15 mouse cellular contexts compared by ENCODE assay signal in the genomic region with DNA sequence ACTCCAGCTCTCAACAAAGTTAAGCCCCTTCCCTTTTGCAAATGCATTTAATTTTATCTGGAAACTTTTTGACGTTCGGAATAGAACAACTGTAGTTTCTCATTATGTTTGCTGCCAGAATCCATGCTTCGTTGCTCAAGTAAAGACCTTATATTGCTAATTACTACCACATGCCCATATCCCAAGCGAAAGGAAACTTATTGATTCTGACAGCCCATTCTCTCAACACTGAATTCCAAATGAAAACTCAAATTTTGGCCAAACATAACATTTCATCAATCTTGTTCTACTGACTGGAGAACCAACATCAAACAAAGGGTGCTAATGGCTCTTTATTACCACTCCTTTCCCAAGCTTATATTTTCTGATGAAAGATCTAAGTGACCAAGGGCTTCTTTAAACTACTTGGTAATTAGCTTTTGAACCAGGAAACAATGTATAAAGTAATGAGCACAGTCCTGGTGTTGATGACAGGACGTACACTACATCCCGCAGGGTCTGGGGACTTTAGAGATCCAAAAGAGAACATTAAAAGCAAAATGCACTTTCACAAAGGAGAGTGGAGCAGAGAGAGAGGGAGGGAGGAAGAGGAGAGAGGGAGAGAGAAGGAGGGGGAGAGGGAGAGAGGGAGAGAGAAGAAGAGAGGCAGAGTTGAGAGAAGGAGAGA.
A peak's percentile ranks its signal among the peaks of the same experiment; 100 is the strongest.
DNase-seq lines count a peak whose midpoint lies in the region; ATAC-seq lines count a peak whose summit lies in the region.
"Had no signal": no experiment of that assay in that cellular context is flagged by ENCODE, and none has a peak within 500 bp of the region (broad histone marks: within the 10 kb centered on the region; RNA-seq: fewer than 3 reads in every experiment).

No protein-coding gene starts in this region.

- H3K4me3 ChIP-seq in lung, embryonic 15.5 days = no peak overlapping the region
- no peak overlapping the region for H3K4me3 ChIP-seq in embryonic facial prominence, embryonic 10.5 days
- H3K4me3 ChIP-seq in embryonic facial prominence, embryonic 15.5 days (replicated peaks) = no peak overlapping the region
- H3K4me3 ChIP-seq in limb, embryonic 13.5 days = no peak overlapping the region
- H3K4me3 ChIP-seq in midbrain, embryonic 10.5 days = no peak overlapping the region
- H3K4me3 ChIP-seq: layer of hippocampus, adult 2 months had no signal

- DNase-seq in lung, postnatal 25 days (ENCODE audit: low spot score) = no peak
- DNase-seq in embryonic facial prominence, embryonic 10.5 days (ENCODE audit: low spot score) = no peak
- DNase-seq in urinary bladder, postnatal 10 days (ENCODE audit: low spot score) = no peak
- no peak for DNase-seq in midbrain, embryonic 10.5 days (ENCODE audit: low spot score)
- DNase-seq: cerebellum, adult 9-10 months; heart, postnatal 4 days; kidney, adult 9 months; lung, adult 18-20 months; right cerebral cortex, postnatal 25 days; thymus, postnatal 25 days had no signal

- WGBS in lung, embryonic 15.5 days = 41% methylated on average over 6 of the region's 6 CpGs
- 44% methylated on average over 6 of the region's 6 CpGs for WGBS in embryonic facial prominence, embryonic 10.5 days
- WGBS in embryonic facial prominence, embryonic 15.5 days = 29% methylated on average over 6 of the region's 6 CpGs
- WGBS in limb, embryonic 13.5 days = 21% methylated on average over 6 of the region's 6 CpGs
- 85% methylated on average over 6 of the region's 6 CpGs for WGBS in midbrain, embryonic 10.5 days

- H3K27ac ChIP-seq in lung, embryonic 15.5 days = peak overlapping the region; percentile 84
- H3K27ac ChIP-seq in embryonic facial prominence, embryonic 10.5 days (replicated peaks) = peak overlapping the region; percentile 63
- H3K27ac ChIP-seq in embryonic facial prominence, embryonic 15.5 days (replicated peaks) = peak overlapping the region; percentile 88
- H3K27ac ChIP-seq in limb, embryonic 13.5 days = peak overlapping the region; percentile 15; the same call in 1 of the 2 replicates
- H3K27ac ChIP-seq in midbrain, embryonic 10.5 days (replicated peaks) = no peak overlapping the region
- H3K27ac ChIP-seq: layer of hippocampus, adult 2 months had no signal

- H3K4me1 ChIP-seq in lung, embryonic 15.5 days = peaks cover 21% of the 10 kb centered on the region
- peaks cover 55% of the 10 kb centered on the region for H3K4me1 ChIP-seq in embryonic facial prominence, embryonic 10.5 days
- peaks cover 35% of the 10 kb centered on the region for H3K4me1 ChIP-seq in embryonic facial prominence, embryonic 15.5 days
- H3K4me1 ChIP-seq in limb, embryonic 13.5 days = peaks cover 48% of the 10 kb centered on the region
- H3K4me1 ChIP-seq in midbrain, embryonic 10.5 days = 0 out of 2 replicates have a peak, but pooled peaks cover under 1% of the 10 kb centered on the region

- no peaks in the 10 kb centered on the region for H3K36me3 ChIP-seq in lung, embryonic 15.5 days
- no peaks in the 10 kb centered on the region for H3K36me3 ChIP-seq in embryonic facial prominence, embryonic 10.5 days (replicated peaks)
- H3K36me3 ChIP-seq in embryonic facial prominence, embryonic 15.5 days = no peaks in the 10 kb centered on the region
- no peaks in the 10 kb centered on the region for H3K36me3 ChIP-seq in limb, embryonic 13.5 days
- H3K36me3 ChIP-seq in midbrain, embryonic 10.5 days = no peaks in the 10 kb centered on the region

- no peak overlapping the region for H3K9ac ChIP-seq in lung, embryonic 15.5 days
- H3K9ac ChIP-seq in embryonic facial prominence, embryonic 15.5 days = no peak overlapping the region
- H3K9ac ChIP-seq in limb, embryonic 13.5 days = no peak overlapping the region

- no peak overlapping the region for H3K4me2 ChIP-seq in lung, embryonic 15.5 days
- no peak overlapping the region for H3K4me2 ChIP-seq in embryonic facial prominence, embryonic 15.5 days (replicated peaks)
- H3K4me2 ChIP-seq in limb, embryonic 13.5 days (replicated peaks) = no peak overlapping the region

- ATAC-seq in lung, embryonic 15.5 days (ENCODE audit: borderline replicate concordance, extremely low read depth, low FRiP score, low TSS enrichment) = peak; percentile 78
- peak; percentile 61 for ATAC-seq in embryonic facial prominence, embryonic 15.5 days (ENCODE audit: insufficient number of reproducible peaks, low FRiP score, low TSS enrichment, low read depth)
- ATAC-seq in limb, embryonic 13.5 days (ENCODE audit: low FRiP score, low read depth) = no peak
- ATAC-seq: forebrain, embryonic 14.5 days had no signal

- H3K27me3 ChIP-seq in lung, embryonic 15.5 days = no peaks in the 10 kb centered on the region
- H3K27me3 ChIP-seq in embryonic facial prominence, embryonic 10.5 days (replicated peaks; ENCODE audit: low read depth, poor library complexity, severe bottlenecking) = peaks cover 4% of the 10 kb centered on the region; the same call in 1 of the 2 replicates
- no peaks in the 10 kb centered on the region for H3K27me3 ChIP-seq in embryonic facial prominence, embryonic 15.5 days
- 0 out of 2 replicates have a peak, but pooled peaks cover 4% of the 10 kb centered on the region for H3K27me3 ChIP-seq in limb, embryonic 13.5 days
- H3K27me3 ChIP-seq in midbrain, embryonic 10.5 days (ENCODE audit: low read depth, poor library complexity, severe bottlenecking) = no peaks in the 10 kb centered on the region; the same call in 1 of the 2 replicates

- no peaks in the 10 kb centered on the region for H3K9me3 ChIP-seq in lung, embryonic 15.5 days
- H3K9me3 ChIP-seq in embryonic facial prominence, embryonic 10.5 days = no peaks in the 10 kb centered on the region
- H3K9me3 ChIP-seq in embryonic facial prominence, embryonic 15.5 days (replicated peaks) = no peaks in the 10 kb centered on the region
- no peaks in the 10 kb centered on the region for H3K9me3 ChIP-seq in limb, embryonic 13.5 days
- no peaks in the 10 kb centered on the region for H3K9me3 ChIP-seq in midbrain, embryonic 10.5 days (replicated peaks)
